Mouse (Mus musculus): ENCODE measurements around the gene Mettl15.

DNA sequence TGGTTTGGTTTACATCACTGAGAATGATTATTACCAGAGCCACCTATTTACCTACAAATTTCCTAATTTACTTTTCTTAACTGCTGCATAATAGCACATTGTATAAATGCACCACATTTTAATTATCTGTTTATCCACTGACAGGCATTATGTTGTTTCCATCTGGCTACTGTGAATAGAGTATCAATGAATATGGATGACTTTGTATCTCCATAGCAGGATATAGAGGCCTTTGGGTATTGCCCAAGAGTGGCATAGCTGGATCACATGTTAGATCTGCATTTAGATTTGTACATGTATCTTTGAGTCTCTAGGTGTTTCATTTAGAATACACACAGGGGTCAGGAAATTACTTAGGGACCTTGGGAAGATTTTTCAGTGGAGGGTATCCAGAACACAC, 133.3 kb downstream of the Mettl15 start:
- TF ChIP-seq MAFK (IDR thresholded peaks at IDR 0.05; ENCODE audit: borderline replicate concordance, low read depth, low read length) (no peak), TCF12 (IDR thresholded peaks at IDR 0.05; ENCODE audit: low read depth, low read length) (no peak), RAD21 (IDR thresholded peaks at IDR 0.05; ENCODE audit: low read depth, low read length) (no peak), NELFE (IDR thresholded peaks at IDR 0.05; ENCODE audit: low read depth, low read length) (no peak), CTCF (IDR thresholded peaks at IDR 0.05 in 2 of 3, conservative IDR thresholded peaks at IDR 0.05 in 1 of 3; ENCODE audit: control insufficient read depth in 1 of 3, insufficient read depth in 1 of 3, low read depth in 2 of 3, low read length in 3 of 3, poor library complexity in 1 of 3, severe bottlenecking in 1 of 3) (no peak), GABPA (IDR thresholded peaks at IDR 0.05; ENCODE audit: low read depth, low read length) (no peak)
